Mouse (Mus musculus): ENCODE data around the gene Ovol3.
"Not testable (repeated sequence)": the region's sequence is repeated elsewhere in the genome, so short reads cannot be mapped to it uniquely, and the experiment has no call there.

Gene Ovol3

DNA sequence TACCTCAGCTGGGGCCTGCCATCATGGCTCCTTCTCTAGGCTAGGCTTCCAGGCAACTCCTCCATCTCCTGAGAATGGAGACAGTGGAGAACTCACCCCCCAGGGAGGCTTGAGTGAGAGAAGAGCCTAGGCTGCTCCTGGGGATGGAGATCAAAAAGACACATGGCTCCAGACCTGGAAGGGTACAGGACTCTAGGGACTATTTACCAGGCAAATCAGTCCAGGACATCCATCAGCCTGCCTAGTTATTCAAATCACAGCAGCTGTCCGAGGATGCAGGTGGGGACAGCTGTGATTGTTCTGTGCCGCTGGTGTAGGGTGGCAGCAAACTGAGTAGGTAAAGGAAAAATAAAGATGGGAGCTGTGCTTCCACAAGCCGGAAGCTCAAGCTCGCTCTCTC, at the start of gene Ovol3:
Gene Ovol3, minus strand, starts transcription at position 101 of the 400 bp plus-strand sequence.
- no peak for DNase-seq (ENCODE audit: low read depth, low spot score)

DNA sequence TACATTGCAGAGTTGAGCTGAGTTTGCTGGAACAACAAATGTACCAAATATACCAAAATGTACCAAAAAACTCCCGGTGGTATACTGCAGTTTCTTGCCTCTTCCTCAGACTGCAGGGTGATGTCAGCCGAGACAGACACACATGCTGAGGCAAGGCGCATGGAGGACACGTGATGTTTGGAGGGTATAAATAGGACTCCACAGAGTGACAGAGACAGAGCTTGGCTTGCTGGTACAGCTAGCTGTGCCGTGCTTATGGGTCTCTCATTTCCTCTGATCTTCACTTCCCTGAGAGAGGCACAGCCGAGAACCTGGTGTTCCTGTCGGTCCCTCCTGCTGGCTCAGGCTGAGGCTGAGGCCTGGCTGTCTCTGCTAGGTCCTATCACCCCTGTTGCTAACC, 47.2 kb upstream of the Ovol3 start:
- no peak for DNase-seq (ENCODE audit: low read depth, low spot score)

- no peak for DNase-seq (ENCODE audit: low read depth, low spot score)
Measured at GRCm38 (mm10) chr7:30281522-30281921, 46.0 kb upstream of the Ovol3 start.

DNA sequence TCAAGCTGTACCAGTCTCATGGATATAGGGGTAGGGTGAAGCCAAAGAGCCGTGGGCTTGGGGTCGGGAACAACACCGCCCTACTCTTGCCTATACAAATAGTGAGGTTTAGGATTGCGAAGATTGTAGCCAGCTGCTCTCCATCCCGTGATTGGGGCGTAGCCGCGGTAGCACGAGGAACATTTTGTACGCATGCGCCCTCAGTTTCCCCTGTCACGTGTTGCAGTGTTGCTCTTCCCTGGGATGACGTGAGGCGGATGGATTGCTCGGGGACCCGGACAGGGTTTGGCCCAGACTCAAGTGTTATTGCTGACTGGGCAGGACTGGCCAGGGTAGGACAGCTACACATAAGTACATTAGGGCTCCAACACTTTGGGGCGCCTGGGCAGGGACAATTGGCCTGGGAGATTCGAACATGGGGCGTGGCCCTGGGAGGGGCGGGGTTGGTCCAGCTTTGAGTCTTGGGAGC, 45.2 kb upstream of the Ovol3 start:
- peak; percentile 76 for DNase-seq (ENCODE audit: low read depth, low spot score)

- peak; percentile 91 for DNase-seq (ENCODE audit: low read depth, low spot score)
Measured at GRCm38 (mm10) chr7:30279951-30280669, 44.6 kb upstream of the Ovol3 start, which contains the start of the genes Thap8 and Wdr62. Gene Thap8, plus strand, starts transcription at chr7:30280094. Gene Wdr62, minus strand, starts transcription at chr7:30280419.

- DNase-seq (ENCODE audit: low read depth, low spot score) = no peak
Measured at GRCm38 (mm10) chr7:30279536-30279935, 44.0 kb upstream of the Ovol3 start.

- no peak for DNase-seq (ENCODE audit: low read depth, low spot score)
Measured at GRCm38 (mm10) chr7:30278911-30279310, 43.4 kb upstream of the Ovol3 start.

DNA sequence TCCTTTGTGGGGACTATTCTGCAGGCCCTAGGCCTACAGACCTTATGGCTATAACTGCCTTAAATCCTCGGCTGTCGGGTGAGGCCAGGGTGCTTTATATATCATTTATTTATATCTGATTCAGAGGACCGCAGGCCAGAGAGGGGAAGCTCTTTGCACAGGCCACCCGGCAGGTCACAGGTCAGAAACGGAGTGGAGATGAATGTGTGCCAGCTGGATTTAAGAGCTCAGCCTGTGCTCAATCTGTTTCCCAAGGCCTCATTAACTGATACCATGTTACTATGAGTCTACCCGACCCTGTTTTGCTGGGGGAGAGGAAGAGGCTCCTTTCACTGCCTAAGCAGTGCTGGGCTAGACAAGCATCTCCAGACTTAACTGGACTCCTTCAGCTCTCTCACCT, 38.9 kb upstream of the Ovol3 start:
- no peak for DNase-seq (ENCODE audit: low read depth, low spot score)

DNA sequence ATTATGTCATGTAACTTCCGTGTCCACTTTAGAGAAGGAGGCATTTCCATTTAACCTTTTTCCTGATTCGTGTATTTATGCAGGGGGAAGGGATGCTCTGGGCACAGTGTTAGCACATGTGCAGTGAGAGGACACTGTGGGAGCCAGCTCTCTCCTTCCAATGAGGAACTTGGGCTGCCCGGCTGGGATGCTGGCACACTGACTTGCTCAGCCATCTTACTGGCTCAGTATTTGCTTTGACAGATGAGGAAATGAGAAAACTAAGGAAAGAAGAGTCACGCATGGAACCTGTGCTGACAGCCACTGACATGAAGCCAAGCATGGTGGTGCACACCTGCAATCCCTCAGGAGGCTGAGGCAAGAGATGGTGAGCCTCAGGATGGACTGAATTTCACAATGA, 34.1 kb upstream of the Ovol3 start:
- no peak for DNase-seq (ENCODE audit: low read depth, low spot score)

GRCm38 (mm10) chr7:30266780-30267179, 31.3 kb upstream of the Ovol3 start:
- DNase-seq (ENCODE audit: low read depth, low spot score) = peak; percentile 67

GRCm38 (mm10) chr7:30265935-30266334, 30.4 kb upstream of the Ovol3 start:
- DNase-seq (ENCODE audit: low read depth, low spot score) = peak; percentile 77

DNA sequence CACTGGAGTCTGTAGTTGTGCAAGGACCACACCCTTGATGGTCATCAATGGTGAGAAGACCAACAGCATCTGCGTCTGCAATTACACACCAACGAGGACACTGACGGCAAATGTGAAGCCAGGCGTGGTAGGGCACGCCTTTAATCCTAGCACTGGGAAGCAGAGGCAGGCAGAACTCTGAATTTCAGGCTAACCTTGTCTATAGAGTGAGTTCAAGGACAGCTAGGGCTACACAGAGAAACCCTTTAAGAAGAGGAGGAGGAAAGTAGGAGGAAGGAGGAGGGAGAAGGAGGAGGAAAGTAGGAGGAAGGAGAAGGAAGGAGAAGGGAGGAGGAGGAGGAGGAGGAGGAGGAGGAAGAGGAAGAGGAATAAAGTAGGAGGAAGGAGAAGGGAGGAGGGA, 30.0 kb upstream of the Ovol3 start:
- DNase-seq (ENCODE audit: low read depth, low spot score) = no peak

DNA sequence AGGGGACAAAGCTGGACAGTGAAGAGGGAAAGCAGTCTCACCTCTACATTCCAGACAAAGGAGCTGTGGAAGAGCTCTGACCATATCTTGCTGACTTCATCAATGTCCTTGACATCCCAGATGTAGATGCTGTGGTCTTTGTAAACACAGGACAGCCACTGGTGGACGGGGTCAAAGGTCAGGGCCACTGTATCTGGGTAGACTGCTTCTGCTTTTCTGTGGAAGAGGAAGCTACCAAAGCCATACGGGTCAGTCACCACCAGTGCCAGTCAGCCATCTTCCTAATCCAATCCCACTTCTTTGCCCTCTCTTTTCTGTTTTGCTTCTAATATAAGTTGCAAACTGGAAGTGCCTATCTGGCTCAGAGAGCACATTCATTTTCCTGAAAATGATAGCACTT, 29.5 kb upstream of the Ovol3 start:
- no peak for DNase-seq (ENCODE audit: low read depth, low spot score)

DNA sequence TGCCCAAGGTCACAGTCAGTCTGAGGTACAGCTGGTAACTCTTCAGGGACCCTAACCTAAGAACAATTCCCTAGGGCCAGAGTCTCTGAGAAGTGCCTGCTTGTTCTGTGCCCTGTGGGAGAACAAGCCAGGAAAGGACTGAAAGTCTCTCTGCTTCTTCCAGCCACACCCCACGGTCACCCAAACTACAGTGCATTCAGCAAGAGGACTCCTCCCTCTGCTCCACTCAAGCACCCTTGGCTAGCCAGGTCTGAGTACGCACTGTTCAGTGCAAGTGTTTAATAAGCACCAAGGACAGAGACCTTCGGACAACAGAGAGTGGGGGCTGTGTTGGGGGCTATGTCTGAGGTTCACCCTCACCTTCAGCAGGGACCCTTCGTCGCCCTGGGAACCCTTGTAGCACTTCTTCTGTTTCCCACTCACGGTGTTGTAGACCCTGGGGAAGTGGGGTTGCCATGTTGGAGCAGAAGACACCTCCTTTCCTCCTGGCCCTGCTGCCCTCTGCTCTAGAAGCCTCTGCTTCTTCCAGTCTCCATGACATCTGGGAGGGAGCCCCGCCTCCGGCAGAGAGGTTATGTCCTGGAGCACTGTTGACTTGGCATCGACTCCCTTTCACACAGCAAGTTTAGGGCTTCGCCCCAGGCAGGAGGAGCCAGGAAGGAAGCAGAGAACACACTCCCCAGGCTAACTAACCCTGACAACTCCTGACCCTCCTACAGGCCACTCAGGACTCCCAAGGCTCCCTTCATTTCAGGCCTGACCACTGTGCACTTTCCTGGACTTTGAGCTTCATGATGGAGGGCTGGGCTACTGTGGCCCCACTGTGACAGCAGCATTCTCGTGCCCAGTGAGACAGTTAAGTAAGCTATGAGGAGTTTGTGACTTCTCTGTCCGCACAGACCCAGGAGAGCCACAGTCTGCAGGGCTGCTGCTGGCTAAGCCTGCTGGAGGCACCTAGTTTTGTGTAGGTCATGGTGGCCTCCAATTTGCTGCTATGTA, 16.7 kb upstream of the Ovol3 start:
- no peak for DNase-seq (ENCODE audit: low read depth, low spot score)

DNA sequence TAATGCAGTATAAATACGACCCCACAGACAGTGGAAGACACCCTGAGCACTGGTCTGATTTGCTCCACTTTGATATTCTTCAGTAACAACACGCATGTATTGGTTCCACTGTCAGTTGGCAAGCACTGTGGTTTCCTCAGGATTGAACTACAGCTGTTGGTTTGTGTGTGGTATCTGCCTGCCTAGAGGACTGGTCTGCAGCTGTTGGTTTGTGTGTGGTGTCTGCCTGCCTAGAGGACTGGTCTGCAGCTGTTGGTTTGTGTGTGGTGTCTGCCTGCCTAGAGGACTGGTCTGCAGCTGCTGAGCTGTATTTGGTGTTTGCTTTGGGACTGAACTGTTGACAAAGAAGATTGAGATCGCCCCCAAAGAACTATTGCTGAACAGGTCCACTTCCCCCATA, 1.8 kb upstream of the Ovol3 start:
- not testable (repeated sequence) for DNase-seq (ENCODE audit: low read depth, low spot score)

DNA sequence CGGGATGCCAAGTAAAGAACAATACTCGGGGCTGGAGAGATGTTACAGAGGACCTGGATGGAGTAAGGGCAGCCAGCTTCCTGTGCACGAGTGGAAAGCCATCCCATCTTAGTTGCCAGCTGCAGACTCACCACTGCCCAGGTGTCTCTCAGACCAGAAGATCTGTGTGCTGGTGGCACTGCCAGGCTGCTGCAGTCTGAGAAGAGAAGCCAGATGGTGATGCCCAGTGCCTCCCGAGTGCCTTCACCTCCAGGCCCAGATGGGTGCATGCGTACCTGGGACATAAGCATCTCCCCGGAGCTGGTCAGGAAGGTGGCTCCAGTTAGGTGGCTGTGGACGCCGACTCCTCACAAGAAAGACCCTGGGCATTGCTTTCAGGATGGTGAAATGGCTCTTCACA, 434 bp downstream of the Ovol3 start:
- no peak for DNase-seq (ENCODE audit: low read depth, low spot score)

- DNase-seq (ENCODE audit: low read depth, low spot score) = no peak
Measured at GRCm38 (mm10) chr7:30234276-30234858, 1.2 kb downstream of the Ovol3 start.

DNA sequence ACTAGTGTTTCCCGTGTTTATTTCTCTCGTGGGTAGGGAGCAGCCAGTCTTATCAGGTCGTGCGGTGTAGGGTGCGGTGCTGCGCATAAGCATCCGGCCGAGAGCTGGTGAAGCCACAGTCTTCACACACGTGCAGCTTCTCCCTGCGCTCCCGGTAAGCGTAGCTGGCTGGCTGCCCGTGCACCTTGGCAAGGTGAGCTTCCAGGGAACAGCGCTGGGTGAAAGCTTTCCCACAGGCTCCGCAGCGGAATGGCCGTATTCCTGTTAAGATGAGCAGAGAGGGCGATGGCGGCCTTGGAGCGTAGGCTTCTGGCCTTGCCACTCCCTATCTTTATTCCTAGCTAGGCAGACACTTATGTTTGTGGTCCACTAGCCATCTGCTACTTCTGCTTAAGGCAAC, 2.1 kb downstream of the Ovol3 start:
- DNase-seq (ENCODE audit: low read depth, low spot score) = no peak

- peak; percentile 61 for DNase-seq (ENCODE audit: low read depth, low spot score)
Measured at GRCm38 (mm10) chr7:30232631-30233148, 2.8 kb downstream of the Ovol3 start.

DNA sequence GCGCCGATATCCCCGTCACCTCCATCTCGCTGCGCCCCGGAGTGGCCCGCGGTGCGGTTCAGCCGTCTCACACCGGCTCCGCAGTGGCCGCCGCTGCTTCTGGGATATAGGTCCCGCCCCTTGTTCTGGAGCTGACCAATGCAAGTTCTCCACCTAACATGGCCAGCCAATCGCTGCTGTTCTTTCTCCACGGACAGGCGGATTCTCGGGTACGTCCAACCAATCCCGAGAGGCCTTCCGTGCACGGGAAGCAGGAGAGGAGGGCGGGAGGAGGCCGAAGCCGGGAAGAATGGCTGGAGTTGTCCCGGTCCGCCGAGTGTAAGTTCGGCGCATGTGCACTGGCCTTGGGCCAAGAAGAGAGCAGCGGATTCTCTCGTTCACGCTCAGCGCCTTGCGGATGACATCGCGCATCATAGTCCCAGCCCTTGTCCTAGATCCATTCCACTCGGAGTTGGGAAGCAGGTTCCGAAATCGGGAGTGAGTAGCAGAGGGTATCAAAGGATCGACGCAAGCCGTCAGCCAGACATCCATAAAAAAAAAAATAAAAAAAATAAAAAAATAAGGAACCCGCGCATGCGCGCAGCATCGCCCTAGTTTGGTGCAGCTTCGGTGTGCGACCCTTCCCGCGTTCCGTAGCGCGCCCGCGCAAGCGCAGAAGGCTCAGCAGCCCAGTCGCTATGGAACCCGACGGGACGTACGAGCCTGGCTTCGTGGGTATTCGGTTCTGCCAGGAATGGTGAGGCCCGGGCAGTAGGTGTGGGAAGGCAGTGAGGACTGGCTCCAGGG, 3.7 kb downstream of the Ovol3 start, which contains the start of the genes Polr2i and Tbcb:
Gene Polr2i, plus strand, starts transcription at position 280 of the 786 bp plus-strand sequence.
Gene Tbcb, minus strand, starts transcription at position 604 of the 786 bp plus-strand sequence.
- DNase-seq (ENCODE audit: low read depth, low spot score) = peak; percentile 89

GRCm38 (mm10) chr7:30231328-30231668, 4.2 kb downstream of the Ovol3 start:
- no peak for DNase-seq (ENCODE audit: low read depth, low spot score)
